Mouse (Mus musculus) frontal cortex, adult (tissue): Measurements from ENCODE around the gene Cd6.
A peak's percentile ranks its signal among the peaks of the same experiment; 100 is the strongest.

Source experiments
- ATAC-seq: cut with Nextera tagmentation; 2 replicates; pipeline ENCODE4 v1.9.2; 2017; ENCODE audit warnings: mild to moderate bottlenecking, moderate library complexity, mixed read lengths; ENCODE audit not compliant: low TSS enrichment

Gene Cd6

DNA sequence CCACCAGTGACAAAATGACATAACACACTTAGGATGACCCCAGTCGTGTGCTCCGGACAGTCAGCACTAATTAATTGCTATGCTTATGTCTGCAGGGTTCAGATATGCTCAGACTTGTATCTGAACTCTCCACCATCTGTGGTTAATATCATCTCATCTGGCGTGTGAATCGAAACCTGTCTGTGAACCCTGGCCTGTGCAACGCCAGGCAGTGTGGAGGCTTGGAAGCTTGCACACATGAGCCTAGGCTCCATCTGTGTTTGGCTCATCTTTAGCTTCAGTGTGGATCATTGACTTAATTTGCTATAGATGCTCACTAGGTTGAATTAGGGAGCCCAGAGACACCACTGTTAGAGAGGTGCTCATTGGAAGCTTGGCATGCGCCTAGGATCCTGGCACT lies 67.4 kb downstream of the Cd6 start:
- ATAC-seq = no peak

DNA sequence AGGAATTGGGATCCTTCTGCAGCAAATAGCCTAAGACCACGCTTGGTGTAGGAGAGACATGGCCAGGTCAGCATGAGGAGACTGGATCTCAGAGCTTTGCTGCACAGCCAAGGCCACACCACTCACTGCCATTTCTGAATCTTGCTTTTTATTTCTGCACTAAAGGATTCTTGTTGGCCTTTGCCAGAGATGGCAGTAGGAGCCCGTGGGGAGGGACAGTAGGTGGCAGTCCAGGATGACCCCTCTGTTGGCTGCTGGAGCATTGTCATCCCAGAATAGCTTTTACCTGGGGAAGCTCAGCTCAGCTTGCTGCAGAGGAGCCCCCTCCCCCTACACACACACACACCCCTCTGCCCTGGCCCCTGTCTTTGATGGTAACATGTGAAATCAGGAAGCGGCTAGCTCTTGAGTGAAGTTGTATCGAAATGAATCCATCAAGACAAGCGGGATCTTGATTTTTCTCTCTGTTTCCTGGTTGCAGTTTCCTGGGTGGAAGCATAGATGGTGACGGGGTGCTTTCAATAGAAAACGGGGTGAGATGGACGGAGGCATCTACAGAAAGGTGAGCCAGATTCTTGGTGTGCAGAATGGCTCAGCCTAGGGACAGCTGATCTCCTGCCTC lies 68.0 kb downstream of the Cd6 start:
- ATAC-seq = no peak

GRCm38 (mm10) chr19:10759983-10760831 lies 69.7 kb downstream of the Cd6 start:
- ATAC-seq = peak; percentile 75

- ATAC-seq = no peak
These were observed 70.3 kb downstream of the Cd6 start for GRCm38 (mm10) chr19:10759525-10759924.

DNA sequence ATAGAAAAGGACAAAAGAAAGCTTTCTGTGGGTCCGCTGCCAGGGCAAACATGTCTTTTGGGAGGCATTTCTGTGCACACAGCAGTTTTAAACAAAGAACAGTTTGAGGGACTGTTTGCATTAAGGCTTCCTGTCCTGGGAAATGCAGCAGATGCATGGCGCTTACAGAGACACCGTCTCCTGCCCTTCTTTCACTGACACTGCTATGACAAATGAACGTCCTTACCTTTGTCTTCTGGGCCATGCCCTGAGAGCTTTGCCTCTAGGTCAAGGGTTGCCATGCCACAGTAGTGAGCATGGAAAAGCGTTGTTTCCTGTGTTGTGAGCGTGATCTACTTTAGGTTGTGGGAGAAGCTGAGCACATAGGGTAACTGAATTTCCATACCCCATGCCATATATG lies 71.2 kb downstream of the Cd6 start:
- ATAC-seq = no peak

GRCm38 (mm10) chr19:10757526-10757925 lies 72.3 kb downstream of the Cd6 start:
- ATAC-seq = no peak

DNA sequence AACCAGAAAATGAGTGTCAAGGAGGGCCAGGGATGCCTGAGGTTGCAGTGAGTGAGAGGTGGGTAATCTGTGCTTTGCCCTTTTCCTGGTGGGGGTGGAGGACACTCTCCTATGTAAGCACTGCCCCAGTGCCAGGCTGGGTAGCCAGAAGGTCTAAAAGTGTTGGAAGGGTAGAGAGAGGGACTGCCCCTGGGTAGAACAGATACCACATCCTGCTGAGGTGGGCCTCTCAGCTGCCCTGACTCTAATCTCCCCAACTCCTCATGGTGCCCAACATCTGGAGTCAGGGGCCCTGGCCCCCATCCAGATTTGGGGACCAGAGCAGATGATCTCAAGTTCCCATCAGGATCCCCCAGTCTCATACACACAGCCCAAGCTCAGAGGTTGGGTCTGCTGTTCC lies 72.7 kb downstream of the Cd6 start:
- ATAC-seq = no peak

- no peak for ATAC-seq
These were observed 77.2 kb downstream of the Cd6 start for GRCm38 (mm10) chr19:10752646-10753045.

- no peak for ATAC-seq
These were observed 77.8 kb downstream of the Cd6 start for GRCm38 (mm10) chr19:10752106-10752505.

- no peak for ATAC-seq
These were observed 78.3 kb downstream of the Cd6 start for GRCm38 (mm10) chr19:10751607-10752006.

DNA sequence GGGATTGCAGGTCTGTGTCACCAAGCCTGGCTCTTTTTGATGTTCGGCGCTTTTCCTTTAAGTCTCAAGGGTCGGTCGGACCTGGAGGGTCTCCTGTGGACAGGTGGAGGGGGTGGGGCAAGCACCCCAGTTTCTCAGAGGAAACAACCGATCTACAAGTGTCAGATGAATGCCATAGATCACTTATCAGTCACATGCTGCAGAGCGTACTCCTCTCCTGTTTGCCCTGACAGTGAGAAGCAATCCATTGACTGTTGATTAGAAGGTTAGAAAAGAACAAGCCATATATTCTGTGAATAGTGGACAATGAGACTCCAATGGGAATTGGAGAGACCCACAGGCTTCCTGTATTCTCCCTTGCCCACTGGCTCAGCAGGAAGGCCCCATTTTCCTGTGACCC lies 79.7 kb downstream of the Cd6 start:
- ATAC-seq = no peak

DNA sequence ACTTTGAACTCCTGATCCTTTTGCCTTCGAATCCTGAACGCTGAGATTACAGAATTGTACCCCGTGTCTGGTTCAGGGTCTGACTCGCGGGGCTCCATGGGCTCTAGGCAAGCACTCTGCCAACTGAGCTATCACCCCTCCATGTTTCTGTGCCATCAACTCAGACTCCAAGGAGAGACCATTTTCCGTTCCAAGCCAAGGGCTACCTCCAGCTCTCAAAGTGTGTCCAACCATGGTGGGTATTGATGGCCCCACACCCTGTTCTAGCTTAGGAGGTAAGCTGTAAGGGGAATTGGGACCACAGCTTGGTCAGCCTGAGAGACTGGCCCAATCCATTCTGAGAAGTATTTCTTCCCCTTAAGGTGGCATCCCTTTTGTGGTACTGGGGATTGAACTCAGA lies 80.6 kb downstream of the Cd6 start:
- no peak for ATAC-seq

- no peak for ATAC-seq
These were observed 81.3 kb downstream of the Cd6 start for GRCm38 (mm10) chr19:10748401-10749102.

GRCm38 (mm10) chr19:10747718-10748117 lies 82.1 kb downstream of the Cd6 start:
- ATAC-seq = no peak

GRCm38 (mm10) chr19:10747182-10747581 lies 82.7 kb downstream of the Cd6 start:
- ATAC-seq = no peak

DNA sequence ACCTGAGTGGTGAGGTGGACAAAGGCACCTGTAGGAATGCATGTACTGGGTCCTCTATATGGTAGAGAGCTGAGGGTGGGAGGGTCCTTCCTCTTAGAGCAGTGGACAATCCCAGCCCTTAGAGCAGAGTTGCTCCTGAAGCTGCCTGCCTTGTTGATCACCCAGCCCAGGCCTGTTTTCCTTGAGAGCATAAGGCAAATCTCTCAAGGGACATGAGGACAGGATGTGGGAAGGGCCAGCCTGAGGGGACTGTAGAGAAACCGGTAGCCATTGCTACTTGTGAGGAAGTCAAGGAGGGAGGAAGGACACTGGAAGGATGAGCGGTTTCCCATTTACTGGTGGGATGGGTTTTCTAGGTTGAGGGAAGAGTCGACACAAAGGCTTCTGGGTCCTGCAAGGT lies 87.3 kb downstream of the Cd6 start:
- ATAC-seq = no peak

GRCm38 (mm10) chr19:10742145-10742544 lies 87.7 kb downstream of the Cd6 start:
- no peak for ATAC-seq

DNA sequence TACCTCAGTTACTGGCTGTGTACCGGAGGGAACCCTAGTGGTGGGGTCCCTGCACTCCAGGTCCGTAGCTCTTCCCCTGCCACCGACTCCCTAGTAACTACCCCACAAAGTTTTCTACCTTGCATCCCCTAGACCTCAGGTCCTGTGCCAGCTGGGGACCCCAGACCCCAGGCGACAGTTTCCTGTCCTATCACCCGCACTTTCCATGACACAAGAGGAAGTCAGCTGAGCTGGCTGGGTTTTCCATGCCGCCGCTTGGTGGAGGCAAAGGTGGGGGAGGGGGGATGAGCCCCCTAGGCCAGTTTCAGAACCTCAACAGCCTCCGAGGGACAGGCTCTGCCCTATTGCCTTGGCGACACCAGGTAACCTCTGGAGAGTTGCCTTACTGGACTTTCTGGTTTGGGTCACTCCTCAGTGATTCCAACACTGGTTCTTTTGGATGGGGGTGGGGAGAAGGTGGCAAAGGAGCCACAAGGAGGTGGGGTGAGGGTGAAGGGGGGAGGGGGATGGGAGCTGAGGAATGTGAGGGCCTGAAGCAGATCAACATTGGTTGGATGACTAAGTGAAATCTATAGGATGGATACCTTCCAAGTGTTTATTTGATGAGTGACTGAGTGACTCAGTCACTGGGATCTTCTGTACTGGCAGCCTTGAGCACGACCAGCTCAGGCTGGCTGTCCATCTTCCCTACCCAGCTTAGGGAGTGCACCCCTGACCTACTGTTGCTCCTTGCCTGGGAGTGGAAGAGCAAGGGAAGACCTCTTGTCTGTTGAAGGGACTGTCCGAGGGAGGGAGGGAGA lies 89.0 kb downstream of the Cd6 start:
- no peak for ATAC-seq

DNA sequence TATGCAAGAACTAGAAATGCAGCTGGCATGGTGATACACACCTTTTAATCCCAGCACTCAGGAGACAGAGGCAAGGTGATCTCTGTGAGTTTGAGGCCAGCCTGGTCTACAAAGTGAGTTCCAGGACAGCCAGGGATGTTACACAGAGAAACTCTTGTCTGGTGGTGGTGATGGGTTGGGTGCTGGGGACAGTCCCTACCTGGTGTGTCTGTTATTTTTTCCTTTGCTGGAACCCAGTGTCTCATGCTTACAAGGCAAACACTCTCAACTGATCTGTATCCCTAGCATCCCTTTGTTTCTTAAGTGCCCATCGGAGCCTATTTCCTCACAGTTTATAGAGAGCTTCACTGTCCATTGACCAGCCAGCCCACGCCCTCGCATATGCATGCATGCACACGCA lies 89.9 kb downstream of the Cd6 start:
- no peak for ATAC-seq
